16 mouse cellular contexts compared by ENCODE assay signal in the genomic region with DNA sequence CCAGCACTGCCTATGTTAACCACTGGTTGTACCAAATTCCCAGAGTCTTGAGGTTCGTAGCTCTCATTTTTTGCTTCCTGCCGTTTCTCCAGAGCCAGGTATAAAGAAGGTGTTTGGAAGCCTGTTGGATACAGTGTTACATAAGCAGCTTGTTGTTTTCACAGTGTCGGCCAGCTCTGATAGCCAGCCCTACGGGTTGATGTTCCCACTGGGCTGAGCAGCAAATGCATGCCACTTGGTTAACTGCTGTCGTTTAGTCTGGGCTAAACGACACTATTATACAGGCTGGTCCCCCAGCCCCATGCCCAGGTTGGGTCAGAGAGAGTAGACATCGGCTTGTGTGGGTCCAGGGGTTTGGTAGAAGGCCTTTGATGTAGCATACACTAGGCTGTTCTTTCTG. TPM values are rescaled to one million over a fixed set of nuclear protein-coding genes. Genes with fewer than 3 reads are reported as not detected.
"Had no signal": no experiment of that assay in that cellular context is flagged by ENCODE, and none has a peak within 500 bp of the region (broad histone marks: within the 10 kb centered on the region; RNA-seq: fewer than 3 reads in every experiment).

No protein-coding gene starts in this region.

- H3K9me3 ChIP-seq: kidney, embryonic 15.5 days; limb, embryonic 12.5 days; liver, embryonic 13.5 days; lung, embryonic 15.5 days; neural tube, embryonic 15.5 days had no signal

- H3K4me3 ChIP-seq: kidney, embryonic 15.5 days; limb, embryonic 12.5 days; liver, embryonic 13.5 days; lung, embryonic 15.5 days; myocyte; neural tube, embryonic 15.5 days had no signal

- DNase-seq: kidney, postnatal 25 days; layer of hippocampus, adult 9-11 months; liver; liver, embryonic 13.5 days; liver, postnatal 0 days; lung, postnatal 14 days; midbrain, embryonic 14.5 days; right cerebral cortex, adult 18-20 months; right cerebral cortex, postnatal 25 days; thymus, adult 18-20 months; thymus, postnatal 14 days had no signal

- H3K27ac ChIP-seq: kidney, embryonic 15.5 days; limb, embryonic 12.5 days; liver, embryonic 13.5 days; lung, embryonic 15.5 days; neural tube, embryonic 15.5 days had no signal

- ATAC-seq: liver, postnatal 0 days had no signal

- H3K36me3 ChIP-seq: kidney, embryonic 15.5 days; limb, embryonic 12.5 days; lung, embryonic 15.5 days had no signal

- H3K4me2 ChIP-seq: kidney, embryonic 15.5 days; liver, embryonic 13.5 days; lung, embryonic 15.5 days; neural tube, embryonic 15.5 days had no signal

- H3K9ac ChIP-seq: kidney, embryonic 15.5 days; limb, embryonic 12.5 days; liver, embryonic 13.5 days; liver, postnatal 0 days; lung, embryonic 15.5 days; neural tube, embryonic 15.5 days had no signal

RNA-seq across cellular contexts. Expression of gene Acr, which starts 46.2 kb away (rescaled TPM):
- polyA plus RNA-seq: limb, embryonic 12.5 days; liver, postnatal 0 days; myocyte had no signal
